Mouse (Mus musculus) embryonic fibroblast, embryonic 13.5 days (primary cell): ENCODE results near the gene Gm10153.

ENCODE experiments used
- CTCF ChIP-seq: IDR thresholded peaks from 2 replicates; pipeline ENCODE4 v1.5.1; 2011; ENCODE audit warnings: mild to moderate bottlenecking, control low read depth, low read length, moderate library complexity, borderline replicate concordance; ENCODE audit not compliant: insufficient read depth
- POLR2A ChIP-seq: IDR thresholded peaks from 2 replicates; pipeline ENCODE4 v1.6.1; 2011; ENCODE audit warnings: low read depth, mild to moderate bottlenecking, control low read depth, low read length, moderate library complexity

GRCm38 (mm10) chr7:142140696-142141095 is 49.5 kb downstream of the Gm10153 start:
- TF ChIP-seq CTCF (no peak), POLR2A (no peak)
